Mouse (Mus musculus) bone marrow macrophage, adult 2 months (primary cell): ENCODE measurements around the gene Hip1r.

Experiments used
- CTCF ChIP-seq: IDR thresholded peaks from 2 replicates; pipeline ENCODE4 v1.5.1; 2012; ENCODE audit warnings: low read depth, mild to moderate bottlenecking, low read length, moderate library complexity
- POLR2A ChIP-seq: IDR thresholded peaks from 2 replicates; pipeline ENCODE4 v1.6.1; 2012; ENCODE audit warnings: mild to moderate bottlenecking, low read depth, low read length, borderline replicate concordance

DNA sequence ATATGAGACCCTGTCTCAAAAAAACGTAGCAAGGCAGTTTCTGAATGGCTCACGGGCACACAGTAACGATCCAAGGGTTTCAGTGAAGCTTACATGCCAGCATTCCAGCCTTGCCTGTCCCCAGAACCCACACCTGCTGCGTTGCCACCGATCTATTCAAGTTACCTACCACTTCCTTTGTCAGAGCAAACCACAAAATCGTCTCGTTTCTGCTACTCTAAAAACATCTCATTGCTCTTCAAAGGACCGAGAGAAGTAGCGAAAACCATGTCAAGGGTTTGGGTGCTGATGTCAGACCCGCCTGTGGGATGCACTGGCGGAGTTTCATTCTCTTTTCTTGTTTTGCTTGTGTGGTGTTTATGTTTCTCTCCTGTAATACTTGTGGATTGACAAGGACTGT is 61.0 kb downstream of the Hip1r start:
- no peak for TF ChIP-seq CTCF
- no peak for TF ChIP-seq POLR2A
